Mouse (Mus musculus) urinary bladder, adult 18-20 months (tissue): Measurements from ENCODE around the gene Cdh16.
A peak's percentile ranks its signal among the peaks of the same experiment; 100 is the strongest.

Source experiments
- DNase-seq, 2 experiments: peaks; one replicate each; pipeline ENCODE4 v3.0.0; 2022; ENCODE audit warnings: low spot score in 2 of 2, mixed read lengths in 2 of 2

The Cdh16 gene

DNA sequence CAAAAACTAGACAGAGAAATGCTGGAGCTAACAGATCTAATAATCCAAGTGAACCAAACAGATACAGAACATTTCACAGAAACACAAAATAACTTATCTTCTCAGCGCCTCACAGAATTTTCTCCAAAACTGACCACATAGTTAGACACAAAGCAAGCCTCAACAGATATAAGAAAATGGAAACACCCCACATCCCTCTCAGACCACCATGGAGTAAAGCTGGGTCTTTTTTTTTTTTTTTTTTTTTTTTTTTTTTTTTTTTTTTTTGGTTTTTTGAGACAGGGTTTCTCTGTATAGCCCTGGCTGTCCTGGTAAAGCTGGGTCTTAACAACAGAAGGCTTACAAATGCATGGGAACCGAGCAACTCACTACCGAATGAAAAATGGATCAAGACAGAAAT lies 47.4 kb downstream of the Cdh16 start:
- DNase-seq = no peak

- DNase-seq = peak; percentile 68 to 72
Measured at GRCm38 (mm10) chr8:104570436-104571343, 53.5 kb downstream of the Cdh16 start.

- DNase-seq = no peak
Measured at GRCm38 (mm10) chr8:104569559-104569958, 54.6 kb downstream of the Cdh16 start.

DNA sequence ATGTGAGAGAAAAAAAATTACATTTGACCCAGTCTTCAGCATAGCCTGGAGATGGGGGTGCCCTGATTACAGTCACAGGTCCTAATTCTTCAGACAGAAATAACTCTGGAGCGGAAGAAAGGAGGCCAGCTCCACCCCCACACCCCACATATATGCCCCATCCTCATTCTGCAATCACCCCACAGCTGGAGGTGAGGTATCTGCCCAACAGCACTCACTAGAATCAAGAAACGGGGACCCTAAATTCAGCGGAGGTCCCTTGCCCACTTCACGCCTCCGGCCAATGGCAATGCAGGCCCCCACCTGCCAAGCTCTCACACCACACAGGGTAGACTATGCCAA lies 58.8 kb downstream of the Cdh16 start:
- no peak for DNase-seq

DNA sequence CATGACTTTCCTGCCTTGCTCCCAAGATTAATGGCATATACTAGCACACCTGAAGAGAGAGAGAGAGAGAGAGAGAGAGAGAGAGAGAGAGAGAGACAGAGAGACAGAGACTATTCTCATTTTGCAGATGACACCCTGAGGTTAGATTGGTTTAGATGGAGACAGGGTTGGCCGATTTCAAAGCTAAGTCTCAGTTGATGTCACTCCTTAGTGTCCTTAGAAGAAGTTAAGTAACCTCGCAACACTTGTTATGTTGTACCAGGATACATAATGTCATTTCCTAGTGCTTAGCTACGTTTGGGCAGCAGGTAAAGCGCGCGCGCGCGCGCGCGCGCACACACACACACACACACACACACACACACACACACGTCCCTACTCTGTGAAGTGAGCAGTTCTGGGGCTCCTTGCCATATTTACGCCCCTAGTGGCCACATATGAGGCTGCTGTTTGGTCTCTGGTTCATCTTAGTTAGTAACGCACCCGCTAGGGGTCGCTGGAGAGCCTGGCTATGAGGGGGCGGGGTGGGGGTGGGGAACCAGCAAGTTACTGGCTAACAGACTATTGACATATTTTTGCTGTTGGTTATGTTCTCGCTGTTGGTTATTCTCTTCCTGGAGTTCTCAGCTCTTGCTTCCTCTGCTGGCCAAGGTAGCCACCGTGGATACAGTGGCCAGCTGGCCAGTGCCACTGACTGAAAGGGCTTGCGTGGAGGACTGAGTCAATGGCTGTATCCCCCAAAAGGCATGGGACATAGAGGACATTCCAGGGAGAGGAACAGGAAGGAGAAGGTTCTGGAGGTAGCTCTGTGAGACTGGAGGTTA lies 59.4 kb downstream of the Cdh16 start:
- peak in 1 of 2 experiments; percentile 66 for DNase-seq

GRCm38 (mm10) chr8:104560731-104561130 lies 63.5 kb downstream of the Cdh16 start:
- DNase-seq = no peak

DNA sequence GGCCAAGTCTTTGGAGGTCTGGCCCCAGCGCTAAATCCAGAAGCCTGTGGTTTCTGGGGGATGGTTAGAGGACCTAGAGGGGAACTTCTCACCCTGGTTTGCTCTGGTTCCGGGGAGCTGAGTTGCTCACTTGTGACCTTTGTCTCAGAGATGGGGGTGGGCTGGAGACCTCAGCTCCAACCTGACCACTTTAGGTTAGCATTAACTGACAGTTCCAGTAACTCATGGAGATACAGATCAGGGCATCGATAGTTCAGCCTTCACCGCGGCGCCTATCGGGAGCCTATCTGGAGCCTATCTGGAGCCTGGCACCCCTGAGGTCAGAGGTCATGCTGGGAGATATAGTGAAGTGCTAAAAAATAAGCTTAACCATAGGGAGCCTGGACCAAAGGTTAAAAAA lies 67.0 kb downstream of the Cdh16 start:
- DNase-seq = no peak

- DNase-seq = no peak
Measured at GRCm38 (mm10) chr8:104555191-104555590, 69.0 kb downstream of the Cdh16 start.
